Mouse (Mus musculus): ENCODE measurements around the gene Fam49a. TPM values are rescaled to one million over a fixed set of nuclear protein-coding genes. Genes with fewer than 3 reads are reported as not detected.

Gene Fam49a
- polyA plus RNA-seq, 1 experiment from 2014 or later, result 57.8 TPM

- Histone ChIP-seq H3K9me3 (no peaks in the 10 kb centered on the region), H3K27ac (replicated peaks) (no peak overlapping the region), H3K4me3 (no peak overlapping the region), H3K4me2 (no peak overlapping the region), H3K36me3 (no peaks in the 10 kb centered on the region), H3K27me3 (no peaks in the 10 kb centered on the region), H3K4me1 (replicated peaks) (peaks cover 10% of the 10 kb centered on the region; the same call in 1 of the 2 replicates), H3K9ac (no peak overlapping the region)
- 89% methylated on average over 4 of the region's 4 CpGs for WGBS
- no peak for ATAC-seq (ENCODE audit: low FRiP score, low read depth)
Observed at GRCm38 (mm10) chr12:12275124-12275779, 13.3 kb downstream of the Fam49a start.

GRCm38 (mm10) chr12:12277741-12278463 is 16.0 kb downstream of the Fam49a start:
- Histone ChIP-seq H3K36me3 (no peaks in the 10 kb centered on the region), H3K9ac (no peak overlapping the region), H3K4me3 (no peak overlapping the region), H3K4me1 (replicated peaks) (peaks cover 10% of the 10 kb centered on the region; the same call in 1 of the 2 replicates), H3K27me3 (no peaks in the 10 kb centered on the region), H3K4me2 (no peak overlapping the region), H3K27ac (replicated peaks) (no peak overlapping the region), H3K9me3 (no peaks in the 10 kb centered on the region)
- 74% methylated on average over 4 of the region's 4 CpGs for WGBS
- ATAC-seq (ENCODE audit: low FRiP score, low read depth), result no peak

- no peak overlapping the region for H3K9ac ChIP-seq
- H3K4me1 ChIP-seq (replicated peaks), result peaks cover 10% of the 10 kb centered on the region; the same call in 1 of the 2 replicates
- H3K4me3 ChIP-seq, result no peak overlapping the region
- H3K27me3 ChIP-seq, result no peaks in the 10 kb centered on the region
- no peaks in the 10 kb centered on the region for H3K9me3 ChIP-seq
- no peaks in the 10 kb centered on the region for H3K36me3 ChIP-seq
- 63% methylated on average over 7 of the region's 7 CpGs for WGBS
- H3K27ac ChIP-seq (replicated peaks), result no peak overlapping the region
- no peak for ATAC-seq (ENCODE audit: low FRiP score, low read depth)
- no peak overlapping the region for H3K4me2 ChIP-seq
Observed at GRCm38 (mm10) chr12:12278464-12278872, 16.5 kb downstream of the Fam49a start.

- no peaks in the 10 kb centered on the region for H3K9me3 ChIP-seq
- no peak overlapping the region for H3K4me3 ChIP-seq
- H3K27ac ChIP-seq (replicated peaks), result no peak overlapping the region
- peaks cover 25% of the 10 kb centered on the region for H3K4me1 ChIP-seq (replicated peaks)
- H3K27me3 ChIP-seq, result no peaks in the 10 kb centered on the region
- H3K9ac ChIP-seq, result no peak overlapping the region
- no peak for ATAC-seq (ENCODE audit: low FRiP score, low read depth)
- H3K4me2 ChIP-seq, result no peak overlapping the region
- WGBS, result 92% methylated on average over 10 of the region's 10 CpGs
- H3K36me3 ChIP-seq, result no peaks in the 10 kb centered on the region
Observed at GRCm38 (mm10) chr12:12283702-12284288, 21.9 kb downstream of the Fam49a start.

GRCm38 (mm10) chr12:12284521-12284920 is 22.6 kb downstream of the Fam49a start:
- Histone ChIP-seq H3K9me3 (no peaks in the 10 kb centered on the region), H3K4me2 (no peak overlapping the region), H3K27ac (replicated peaks) (no peak overlapping the region), H3K9ac (no peak overlapping the region), H3K4me3 (no peak overlapping the region), H3K36me3 (no peaks in the 10 kb centered on the region), H3K4me1 (replicated peaks) (peaks cover 25% of the 10 kb centered on the region), H3K27me3 (no peaks in the 10 kb centered on the region)
- WGBS, result 88% methylated on average over 6 of the region's 6 CpGs
- no peak for ATAC-seq (ENCODE audit: low FRiP score, low read depth)

- ATAC-seq (ENCODE audit: low FRiP score, low read depth), result peak; percentile 79
- no peaks in the 10 kb centered on the region for H3K27me3 ChIP-seq
- H3K36me3 ChIP-seq, result no peaks in the 10 kb centered on the region
- H3K27ac ChIP-seq (replicated peaks), result peak overlapping the region; percentile 83
- H3K4me1 ChIP-seq (replicated peaks), result peaks cover 33% of the 10 kb centered on the region
- H3K4me2 ChIP-seq, result peak overlapping the region; percentile 44
- no peaks in the 10 kb centered on the region for H3K9me3 ChIP-seq
- 24% methylated on average over 9 of the region's 9 CpGs for WGBS
- H3K9ac ChIP-seq, result peak overlapping the region; percentile 19; the same call in 1 of the 2 replicates
- no peak overlapping the region for H3K4me3 ChIP-seq
Observed at GRCm38 (mm10) chr12:12287131-12287786, 25.3 kb downstream of the Fam49a start.

GRCm38 (mm10) chr12:12287787-12288132 is 25.8 kb downstream of the Fam49a start:
- H3K4me3 ChIP-seq, result no peak overlapping the region
- peak overlapping the region; percentile 44 for H3K4me2 ChIP-seq
- no peaks in the 10 kb centered on the region for H3K36me3 ChIP-seq
- H3K27me3 ChIP-seq, result no peaks in the 10 kb centered on the region
- no peak for ATAC-seq (ENCODE audit: low FRiP score, low read depth)
- H3K9ac ChIP-seq, result no peak overlapping the region
- H3K4me1 ChIP-seq (replicated peaks), result peaks cover 38% of the 10 kb centered on the region
- 41% methylated on average over 6 of the region's 6 CpGs for WGBS
- no peaks in the 10 kb centered on the region for H3K9me3 ChIP-seq
- H3K27ac ChIP-seq (replicated peaks), result peak overlapping the region; percentile 83

- Histone ChIP-seq H3K36me3 (no peaks in the 10 kb centered on the region), H3K9me3 (no peaks in the 10 kb centered on the region), H3K27ac (replicated peaks) (peak overlapping the region; percentile 83), H3K4me2 (no peak overlapping the region), H3K4me1 (replicated peaks) (peaks cover 46% of the 10 kb centered on the region), H3K4me3 (no peak overlapping the region), H3K27me3 (no peaks in the 10 kb centered on the region), H3K9ac (no peak overlapping the region)
- ATAC-seq (ENCODE audit: low FRiP score, low read depth), result no peak
- WGBS, result 74% methylated on average over 1 of the region's 1 CpGs
Observed at GRCm38 (mm10) chr12:12288586-12288985, 26.6 kb downstream of the Fam49a start.

- Histone ChIP-seq H3K27me3 (no peaks in the 10 kb centered on the region), H3K9me3 (no peaks in the 10 kb centered on the region), H3K4me2 (no peak overlapping the region), H3K9ac (no peak overlapping the region), H3K4me1 (replicated peaks) (peaks cover 49% of the 10 kb centered on the region), H3K36me3 (no peaks in the 10 kb centered on the region), H3K4me3 (no peak overlapping the region), H3K27ac (replicated peaks) (no peak overlapping the region)
- no peak for ATAC-seq (ENCODE audit: low FRiP score, low read depth)
- 80% methylated on average over 3 of the region's 3 CpGs for WGBS
Observed at GRCm38 (mm10) chr12:12289636-12290035, 27.7 kb downstream of the Fam49a start.

- H3K27me3 ChIP-seq, result no peaks in the 10 kb centered on the region
- no peaks in the 10 kb centered on the region for H3K9me3 ChIP-seq
- WGBS, result 30% methylated on average over 5 of the region's 5 CpGs
- H3K36me3 ChIP-seq, result no peaks in the 10 kb centered on the region
- peaks cover 39% of the 10 kb centered on the region for H3K4me1 ChIP-seq (replicated peaks)
- H3K9ac ChIP-seq, result no peak overlapping the region
- H3K4me3 ChIP-seq, result no peak overlapping the region
- H3K27ac ChIP-seq (replicated peaks), result peak overlapping the region; percentile 42; the same call in 1 of the 2 replicates
- H3K4me2 ChIP-seq, result no peak overlapping the region
- peak; percentile 25; the same call in 1 of the 2 replicates for ATAC-seq (ENCODE audit: low FRiP score, low read depth)
Observed at GRCm38 (mm10) chr12:12292043-12292618, 30.2 kb downstream of the Fam49a start.

GRCm38 (mm10) chr12:12294380-12295171 is 32.6 kb downstream of the Fam49a start:
- no peak for ATAC-seq (ENCODE audit: low FRiP score, low read depth)
- no peaks in the 10 kb centered on the region for H3K9me3 ChIP-seq
- H3K27me3 ChIP-seq, result no peaks in the 10 kb centered on the region
- no peak overlapping the region for H3K9ac ChIP-seq
- peaks cover 28% of the 10 kb centered on the region for H3K4me1 ChIP-seq (replicated peaks)
- no peak overlapping the region for H3K4me2 ChIP-seq
- no peak overlapping the region for H3K4me3 ChIP-seq
- H3K27ac ChIP-seq (replicated peaks), result no peak overlapping the region
- H3K36me3 ChIP-seq, result no peaks in the 10 kb centered on the region
- WGBS, result 95% methylated on average over 5 of the region's 5 CpGs
